Mouse (Mus musculus) adrenal gland, postnatal 4 days (tissue): ENCODE results near the gene Abtb1. TPM values are rescaled to one million over a fixed set of nuclear protein-coding genes. Genes with fewer than 3 reads are reported as not detected.
A peak's percentile ranks its signal among the peaks of the same experiment; 100 is the strongest.

Experiments
- DNase-seq, 2 experiments: peaks; one replicate each; pipeline ENCODE4 v3.0.0; 2021 to 2022; ENCODE audit warnings: low spot score in 2 of 2, mixed read lengths in 2 of 2
- long read RNA-seq, 2 experiments: library from polyadenylated mRNA; stranded (forward); transcript quantifications; one replicate each; pipeline ENCODE4 v2.0.0; 2021
- total RNA-seq, 2 experiments: library from RNA; stranded (reverse); gene quantifications; 2 replicates each; pipeline ENCODE4 v1.2.3; 2021

The Abtb1 gene
- 10 to 100 TPM; 44.2 to 46.2 TPM for total RNA-seq
- long read RNA-seq, experiment 1, transcript Abtb1-201 (12 exons, 1,845 nt) = major isoform, 23 of 49 reads
- long read RNA-seq, experiment 1, partial matches to known transcripts = 3 of 49 reads
- long read RNA-seq, experiment 1, other reads (novel, unspliced or antisense) = 23 of 49 reads
- long read RNA-seq, experiment 2, transcript Abtb1-201 (12 exons, 1,845 nt) = major isoform, 34 of 73 reads
- long read RNA-seq, experiment 2, partial matches to known transcripts = 7 of 73 reads
- long read RNA-seq, experiment 2, other reads (novel, unspliced or antisense) = 32 of 73 reads

DNA sequence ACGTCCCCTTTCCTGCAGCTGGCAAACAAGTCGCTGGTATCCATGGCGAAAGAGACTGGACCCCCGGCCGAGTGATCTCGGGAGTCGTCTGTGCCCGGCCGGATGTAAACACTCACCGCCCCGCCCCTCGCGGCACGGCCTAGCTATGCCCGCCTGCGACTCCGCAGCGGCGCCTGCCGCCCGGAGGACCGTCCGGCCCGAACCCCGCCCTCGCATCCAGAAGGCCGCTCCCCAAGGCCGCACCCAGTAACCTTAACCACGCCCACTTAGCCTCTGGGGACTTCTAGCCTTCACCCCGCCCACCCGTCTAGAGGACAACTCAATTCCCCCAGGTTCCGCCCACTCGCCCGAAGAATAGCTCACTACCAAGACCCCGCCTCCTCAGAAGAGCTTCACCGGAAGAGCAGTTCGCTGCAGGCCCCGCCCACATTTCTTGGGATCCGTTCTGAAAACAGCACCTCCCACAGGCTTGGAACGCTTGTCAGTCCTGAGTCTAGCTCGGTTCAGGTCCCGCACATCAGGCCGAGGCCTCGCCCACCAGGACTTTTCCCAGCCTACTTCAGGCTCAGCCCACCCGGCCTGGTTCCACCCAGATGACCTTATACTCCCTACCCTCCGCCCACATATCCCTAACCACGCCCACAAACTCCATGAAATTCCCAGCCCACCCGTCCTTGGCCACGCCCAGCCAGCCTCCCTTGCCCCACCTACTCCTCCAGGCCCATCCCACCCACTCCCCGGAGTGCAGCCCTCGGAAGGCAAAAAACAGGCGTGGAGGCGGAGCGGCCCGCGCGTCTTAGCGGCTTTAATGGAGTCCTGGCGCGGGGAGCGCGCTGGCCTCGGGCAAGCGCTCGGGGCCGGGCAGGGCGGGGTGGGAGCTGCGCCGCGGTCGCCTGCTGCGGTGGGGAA is at the start of gene Abtb1:
Gene Abtb1, minus strand, starts transcription at position 204 of the 909 bp plus-strand sequence.
- peak; percentile 94 to 99 for DNase-seq

DNA sequence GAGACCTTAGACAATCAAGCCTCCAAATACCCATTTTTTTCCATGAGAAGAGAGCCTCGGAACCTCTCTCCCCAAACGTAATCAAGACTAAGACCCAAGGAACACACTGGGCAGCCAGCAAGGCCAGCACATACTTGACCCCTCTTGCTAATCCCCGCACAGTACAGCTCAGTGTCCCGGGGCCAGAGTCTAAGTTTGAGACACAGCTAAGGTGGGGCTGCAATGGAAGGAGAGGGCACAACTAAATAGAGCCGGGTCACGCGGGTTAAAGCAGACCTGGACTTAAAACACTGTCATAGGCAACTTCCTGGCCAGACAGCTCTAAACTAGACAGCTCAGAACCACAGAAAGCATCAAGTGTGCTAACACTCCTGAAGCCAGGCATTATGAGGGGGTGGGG is 49.0 kb upstream of the Abtb1 start:
- DNase-seq = no peak

DNA sequence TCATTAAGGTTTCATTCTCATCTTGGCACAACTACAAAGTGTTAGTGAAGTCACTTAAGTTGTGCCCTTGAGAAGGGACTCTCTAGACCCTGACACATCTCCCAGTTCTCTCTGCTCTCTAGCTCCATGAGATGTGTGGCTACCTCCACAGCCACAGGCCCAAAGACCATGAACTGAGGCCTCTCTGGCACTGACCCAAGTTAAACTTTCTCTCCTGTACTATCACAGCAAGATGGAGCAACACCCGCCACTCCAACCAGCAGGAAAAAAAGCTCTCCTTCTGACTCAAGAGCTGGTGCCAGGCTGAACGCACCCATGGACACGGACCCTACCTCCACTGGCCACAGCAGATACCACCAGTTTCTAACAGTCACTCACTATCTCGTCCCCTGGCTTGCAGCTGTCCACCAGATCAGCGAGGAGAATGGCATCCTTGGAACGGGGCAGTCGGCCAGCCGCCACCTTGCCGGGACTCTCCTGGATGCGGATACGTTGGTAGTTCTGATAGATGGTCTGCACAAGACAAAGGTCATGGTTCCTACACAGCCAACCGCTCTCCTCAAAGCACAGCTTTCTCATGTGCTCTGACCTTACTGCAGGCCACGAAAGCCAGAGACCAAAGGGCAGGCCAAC is 47.7 kb upstream of the Abtb1 start:
- DNase-seq = no peak

DNA sequence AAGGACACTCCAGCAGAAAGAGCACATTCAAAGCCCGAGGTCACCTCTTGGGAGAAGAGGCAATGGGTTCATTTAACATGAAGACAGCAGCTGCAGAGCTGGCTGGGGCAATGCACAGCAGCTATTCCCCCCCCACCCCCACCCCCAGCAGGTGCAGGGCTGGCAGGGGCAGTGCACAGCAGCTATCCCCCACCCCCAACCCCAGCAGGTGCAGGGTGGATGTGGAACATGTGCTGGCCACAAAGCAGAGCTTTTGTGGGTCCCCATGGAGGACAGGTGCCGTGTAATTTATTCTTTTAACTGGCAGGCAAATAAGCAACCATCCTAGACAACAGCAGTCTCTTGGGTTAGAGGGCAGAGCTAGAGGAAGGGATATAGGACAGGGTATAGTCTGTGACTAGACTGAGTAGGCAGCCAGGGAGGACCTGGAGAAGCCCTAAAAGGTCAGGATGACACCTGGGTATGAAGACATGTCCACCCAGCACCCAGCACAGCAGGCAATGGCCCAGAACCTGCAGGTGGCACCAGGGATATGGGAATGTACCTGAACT is 44.7 kb upstream of the Abtb1 start:
- no peak for DNase-seq

DNA sequence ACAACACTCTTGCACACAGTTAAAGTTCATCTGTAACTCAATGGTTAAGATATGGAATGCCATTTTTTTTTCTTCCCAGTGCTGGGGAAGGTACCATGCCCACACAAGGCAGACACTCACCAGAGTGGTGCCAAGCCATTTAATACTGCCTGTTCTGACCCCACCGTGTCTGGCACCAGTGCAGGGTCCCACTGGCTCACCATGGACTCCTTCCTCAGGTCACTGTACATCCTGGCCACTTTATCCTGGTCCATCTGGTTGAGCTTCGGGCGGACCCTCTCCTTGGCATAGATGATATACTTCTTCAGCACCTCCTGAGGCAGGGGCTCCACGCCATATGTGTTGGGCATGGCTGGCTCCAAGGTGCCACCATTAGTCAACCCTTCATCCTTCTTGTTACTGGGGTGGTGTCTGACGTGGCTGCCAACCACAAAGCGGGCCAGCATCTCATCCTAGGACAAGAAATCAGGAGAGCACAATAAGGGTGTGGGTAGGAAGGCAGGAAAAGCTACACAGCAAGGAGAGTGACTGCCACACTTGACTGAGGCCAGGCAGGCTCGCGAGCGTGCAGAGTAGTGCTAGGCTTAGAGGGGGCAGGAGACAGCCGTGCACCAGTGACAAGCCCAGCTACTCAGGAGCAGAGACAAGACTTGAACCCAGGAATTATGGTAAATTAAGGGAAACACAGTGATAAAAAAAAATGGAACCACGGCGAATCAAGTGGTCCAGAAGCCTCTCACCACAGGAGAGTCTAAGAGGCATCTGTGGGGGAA is 44.0 kb upstream of the Abtb1 start:
- no peak for DNase-seq

DNA sequence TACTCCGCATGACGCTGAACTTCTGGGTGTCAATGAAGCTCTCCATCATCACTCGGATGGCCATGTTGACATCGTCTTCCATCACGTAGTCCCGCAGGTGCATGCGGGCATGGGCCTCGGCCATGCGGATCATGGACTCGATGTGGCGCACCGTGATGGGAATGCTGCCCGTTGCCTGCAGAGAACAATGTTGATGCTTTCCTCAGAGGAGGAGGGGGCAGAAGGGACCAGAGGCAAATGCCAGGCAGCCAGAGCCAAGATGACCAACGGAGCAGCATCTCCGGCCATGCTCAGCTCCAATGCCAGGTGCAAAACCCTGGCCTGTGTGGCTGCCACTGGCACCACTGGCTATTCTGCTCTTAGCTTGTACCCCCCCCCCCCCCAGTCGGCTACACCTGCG is 42.9 kb upstream of the Abtb1 start:
- no peak for DNase-seq

DNA sequence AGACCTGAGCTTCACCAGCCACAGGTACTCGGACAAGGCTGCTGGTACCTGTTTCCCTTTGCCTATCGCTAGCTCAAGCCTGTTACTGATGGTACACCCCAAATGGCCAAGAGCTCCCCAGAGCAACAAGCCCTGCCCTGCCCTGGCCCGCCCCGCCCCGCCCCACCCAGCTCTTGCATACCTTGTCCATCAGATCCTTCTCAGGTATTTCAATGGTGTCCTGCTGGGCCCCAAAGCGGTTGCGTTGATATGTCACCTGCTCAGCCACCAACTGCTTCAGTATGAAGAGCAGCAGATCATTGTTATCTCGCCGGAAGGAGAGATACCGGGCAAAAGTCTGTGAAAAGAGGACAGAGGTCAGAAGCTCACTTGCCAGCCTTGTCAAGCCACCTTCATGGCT is 42.4 kb upstream of the Abtb1 start:
- no peak for DNase-seq

DNA sequence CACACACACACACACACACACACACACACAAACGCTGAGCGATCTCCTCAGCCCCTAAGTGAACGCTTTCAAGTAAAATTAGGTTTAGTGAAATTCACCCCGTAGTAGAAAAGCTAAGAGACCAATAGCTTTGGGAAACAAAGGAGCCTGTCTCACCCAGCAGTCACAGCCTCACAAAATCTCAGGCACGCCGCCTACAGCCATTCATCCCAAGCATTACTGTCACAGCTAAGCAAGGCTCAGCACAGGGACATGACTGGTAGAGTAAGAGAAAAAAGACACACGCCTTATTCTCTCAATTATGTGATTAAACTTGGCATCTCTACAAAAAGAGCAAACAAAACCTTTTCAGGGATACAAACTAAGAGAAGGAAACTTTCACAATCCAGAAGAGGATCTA is 39.5 kb upstream of the Abtb1 start:
- no peak for DNase-seq

DNA sequence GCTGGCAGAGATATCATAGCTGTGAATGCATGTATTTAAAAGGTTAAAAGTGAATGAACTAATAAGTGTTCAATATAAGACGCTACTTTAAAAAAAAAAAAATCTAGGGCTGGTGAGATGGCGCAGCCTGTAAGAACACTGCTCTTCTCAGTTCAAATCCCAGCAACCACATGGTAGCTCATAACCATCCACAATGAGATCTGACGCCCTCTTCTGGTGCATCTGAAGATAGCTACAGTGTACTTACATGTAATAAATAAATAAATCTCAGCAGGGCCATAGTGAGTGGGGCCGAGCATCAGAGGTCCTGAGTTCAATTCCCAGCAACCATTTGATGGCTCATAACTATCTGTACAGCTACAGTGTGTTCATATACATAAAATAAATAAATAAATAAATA is 37.7 kb upstream of the Abtb1 start:
- no peak for DNase-seq

DNA sequence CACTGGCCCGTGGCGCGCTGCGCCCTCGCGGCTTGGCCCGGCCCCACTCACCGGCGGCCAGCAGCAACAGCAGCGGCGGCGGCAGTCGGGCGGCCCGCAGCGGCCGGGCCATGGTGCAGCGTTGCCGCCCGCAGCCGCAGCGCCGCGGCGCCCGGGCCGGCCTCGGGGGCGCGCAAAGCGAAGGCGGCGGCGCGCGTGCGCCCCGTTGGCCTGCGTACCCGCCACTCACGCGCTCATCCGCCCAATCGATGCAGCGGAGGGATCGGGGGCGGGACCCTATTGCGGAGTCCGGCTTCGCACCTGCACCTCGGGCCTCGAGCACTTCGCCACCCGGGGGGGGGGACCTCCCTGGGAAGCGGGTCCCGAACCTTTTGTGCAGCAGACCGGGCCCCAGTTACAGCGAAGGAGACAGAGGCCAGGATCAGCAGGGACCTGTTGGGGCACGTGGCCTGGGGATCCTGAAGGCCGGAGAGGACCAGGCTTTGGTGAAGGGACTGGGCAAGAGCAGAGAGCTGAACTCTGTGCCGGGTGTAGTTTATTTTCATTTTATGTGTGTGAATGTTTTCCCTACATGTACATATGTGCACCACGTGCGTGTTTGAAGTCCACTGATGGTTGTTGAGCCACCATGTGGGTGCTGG is 33.2 kb upstream of the Abtb1 start, which contains the start of gene Podxl2:
Gene Podxl2, minus strand, starts transcription at position 177 of the 641 bp plus-strand sequence.
- DNase-seq = peak; percentile 49 to 56

DNA sequence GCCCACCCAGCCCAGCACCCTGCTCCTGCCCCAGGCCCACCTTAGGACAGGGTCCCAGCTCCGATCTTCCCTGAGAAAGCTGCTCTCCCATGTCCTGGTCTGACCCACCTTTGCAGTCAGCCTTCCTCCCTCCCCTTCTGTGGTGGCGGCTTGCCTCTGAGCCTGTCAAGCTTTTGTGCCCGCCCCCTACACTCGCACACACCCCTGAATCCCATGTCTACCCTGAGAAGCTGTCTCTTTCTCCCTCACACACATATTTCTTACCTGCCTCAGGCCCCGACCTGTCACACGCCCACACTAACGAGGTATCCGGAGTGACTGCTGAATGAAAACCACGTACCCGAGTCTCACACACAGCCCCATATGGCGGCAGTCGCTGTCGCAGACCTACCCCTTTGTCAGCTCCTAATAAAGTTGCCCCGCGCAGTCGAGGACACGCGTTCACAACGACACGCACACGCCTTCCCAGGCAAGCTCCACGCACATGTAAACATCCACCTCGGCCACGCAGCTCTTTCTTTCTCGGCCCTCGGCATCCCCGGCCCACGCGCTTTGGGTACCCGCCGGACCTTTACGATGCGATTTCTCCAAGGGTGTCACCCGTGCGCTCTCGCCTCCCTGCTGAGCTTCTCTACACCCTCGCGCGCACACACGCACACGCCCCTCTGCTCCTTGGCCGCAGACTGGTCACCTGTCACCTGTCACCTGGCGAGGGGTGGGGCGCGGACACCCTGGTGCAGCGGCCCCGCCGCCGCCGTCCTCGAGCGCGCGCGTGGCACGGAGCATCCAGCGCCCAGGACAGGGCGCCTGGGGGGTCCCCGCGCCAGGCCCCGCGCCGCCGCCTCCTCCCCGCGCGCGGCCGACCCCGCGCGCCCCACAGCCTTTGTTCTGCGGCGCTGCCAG is 32.4 kb upstream of the Abtb1 start:
- DNase-seq = no peak

DNA sequence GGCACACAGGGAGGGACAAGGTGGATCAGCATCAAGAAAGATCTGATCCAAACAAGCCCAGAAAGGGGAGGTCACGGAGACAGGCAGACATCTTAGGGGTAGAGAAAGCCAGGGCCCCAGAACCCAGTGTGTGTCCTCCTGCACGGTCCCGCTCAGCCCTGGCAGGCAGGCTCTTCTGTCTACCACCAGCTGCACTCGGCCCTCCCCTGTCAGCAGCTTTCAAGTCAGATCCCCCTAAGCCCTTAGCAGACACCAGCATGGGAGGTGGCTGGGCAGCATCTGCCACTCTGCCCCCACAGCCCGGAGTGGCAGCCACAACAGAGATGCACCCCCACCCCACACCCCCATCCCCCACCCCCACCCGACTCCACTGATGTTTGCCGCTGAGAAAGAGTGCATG is 31.0 kb upstream of the Abtb1 start:
- no peak for DNase-seq

DNA sequence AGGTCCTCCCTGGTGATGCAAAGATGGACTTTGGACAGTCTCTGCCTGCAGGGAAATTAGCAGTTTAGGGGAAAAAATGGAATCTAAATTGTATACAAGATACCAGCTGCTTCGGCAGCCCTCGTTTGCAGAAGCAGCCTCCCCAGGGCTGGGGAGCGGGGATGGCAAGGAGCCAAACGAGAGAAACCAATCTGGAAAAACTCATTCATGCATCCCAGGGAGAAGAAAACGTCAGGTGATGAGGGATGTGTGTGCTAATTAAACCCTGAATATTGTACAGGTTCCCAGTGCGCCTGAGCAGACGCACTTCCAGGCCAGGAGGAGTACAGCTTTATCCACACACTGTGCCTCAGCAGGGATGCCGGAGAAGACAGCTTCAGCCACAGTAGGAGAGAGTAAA is 29.8 kb upstream of the Abtb1 start:
- no peak for DNase-seq

DNA sequence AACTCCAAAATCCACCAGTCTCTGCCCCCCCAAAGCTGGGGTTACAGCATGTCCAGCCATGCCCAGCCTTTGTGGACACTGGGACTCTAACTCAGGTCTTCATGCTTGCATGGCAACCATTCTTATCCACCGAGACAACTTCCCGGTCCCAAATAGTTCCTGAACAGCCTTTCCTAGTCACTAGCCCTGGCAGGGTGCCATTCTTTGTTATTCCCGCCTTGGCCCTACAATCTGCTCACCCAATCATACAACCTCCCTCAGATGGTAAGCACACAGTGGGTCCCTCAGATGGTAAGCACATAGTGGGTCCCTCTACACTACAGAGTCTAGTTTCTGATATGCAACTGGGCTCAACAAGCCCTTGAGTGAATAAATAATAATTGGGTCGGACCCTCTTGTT is 28.8 kb upstream of the Abtb1 start:
- no peak for DNase-seq

DNA sequence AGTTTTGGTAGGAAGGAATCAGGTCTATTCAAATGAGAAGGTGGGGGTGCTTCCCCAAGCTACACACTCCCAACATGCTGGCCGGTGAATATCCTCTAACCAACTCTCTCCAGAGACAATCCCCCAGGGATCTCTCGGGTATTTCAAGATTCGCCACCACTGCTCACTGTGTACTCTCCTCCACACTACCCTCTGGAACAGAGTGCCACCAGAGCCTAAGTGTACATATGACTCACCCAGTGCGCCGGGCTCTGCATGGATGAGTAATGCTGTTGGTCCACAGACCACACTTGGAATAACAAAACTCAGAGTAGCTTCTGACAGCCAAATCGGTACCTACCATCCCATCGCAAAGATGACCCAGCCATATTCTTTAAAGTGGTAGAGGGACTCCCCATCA is 27.7 kb upstream of the Abtb1 start:
- no peak for DNase-seq

DNA sequence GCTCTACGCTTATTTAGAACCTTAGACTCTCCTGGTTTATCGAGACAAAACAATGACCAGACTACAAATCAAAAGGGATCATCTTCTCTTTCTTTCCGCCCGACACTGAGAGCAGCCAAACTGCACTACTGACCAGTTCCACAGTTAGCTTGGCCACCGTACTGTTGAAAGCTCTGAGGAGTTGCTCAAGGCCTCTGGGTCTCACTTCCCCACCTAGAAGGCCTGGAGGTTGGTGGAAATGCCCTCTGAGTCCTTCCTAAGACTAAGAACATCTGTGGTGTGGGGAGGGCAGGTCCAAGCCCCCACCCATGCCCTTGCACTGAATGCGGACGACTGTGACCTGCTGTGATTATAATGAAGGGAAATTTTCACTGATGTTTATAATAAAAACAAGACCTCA is 23.9 kb upstream of the Abtb1 start:
- DNase-seq = no peak

DNA sequence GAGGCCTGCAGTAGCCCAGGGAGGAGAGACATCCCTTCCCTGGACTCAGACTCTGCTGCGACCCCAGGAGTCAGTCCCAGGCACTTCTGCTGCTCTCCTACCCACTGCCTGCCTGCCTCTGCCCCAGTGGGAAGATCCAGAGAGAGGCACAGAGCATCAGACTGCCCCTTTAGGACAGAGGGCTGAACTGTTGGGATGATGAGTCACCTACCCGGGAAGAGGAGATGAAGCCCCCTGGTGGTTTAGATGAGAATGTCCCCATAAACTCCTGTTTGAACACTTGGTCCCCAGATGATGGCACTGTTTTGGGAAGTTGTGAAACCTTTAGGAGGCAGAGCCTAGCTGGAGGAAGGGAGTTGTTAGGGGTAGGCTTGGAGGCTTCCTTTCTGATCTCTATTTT is 19.1 kb upstream of the Abtb1 start:
- DNase-seq = no peak

DNA sequence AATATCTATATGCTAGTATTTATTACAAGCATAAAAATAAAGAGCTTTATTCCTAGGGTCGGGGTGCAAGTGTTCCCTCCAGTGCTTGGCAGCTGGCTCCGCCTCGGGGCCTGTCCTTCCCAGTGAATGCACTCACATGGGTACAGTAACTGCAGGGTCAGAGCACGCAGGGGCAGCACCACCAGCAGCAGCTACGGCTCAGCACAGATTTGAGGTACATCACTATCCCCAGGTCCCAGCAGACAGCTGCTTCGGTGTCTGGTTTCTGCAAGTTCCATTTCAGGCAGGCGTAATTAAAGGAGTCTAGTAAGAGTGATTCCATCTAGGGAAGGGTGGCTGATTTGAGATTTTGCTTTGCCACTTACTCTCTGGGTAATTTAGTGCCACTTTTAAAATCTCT is 16.6 kb upstream of the Abtb1 start:
- no peak for DNase-seq

DNA sequence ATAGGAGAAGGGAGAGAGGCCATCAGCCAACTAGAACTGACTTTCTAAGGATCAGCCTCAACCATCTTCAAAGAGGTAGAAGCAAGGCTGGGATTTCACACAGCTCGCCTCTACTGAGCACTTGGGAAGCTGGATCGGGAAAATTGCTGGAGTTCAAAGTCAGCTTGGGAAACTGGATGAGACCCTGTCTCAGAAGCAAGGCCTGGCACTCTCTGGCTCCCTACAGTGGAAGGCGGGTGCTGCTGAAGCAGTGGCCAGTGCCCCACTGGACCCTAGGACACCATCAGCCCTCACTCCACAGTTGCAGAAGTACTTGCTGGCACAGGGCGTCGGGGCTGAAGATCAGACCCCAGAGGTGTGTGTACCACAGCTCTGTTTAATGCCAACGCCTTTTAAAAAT is 16.0 kb upstream of the Abtb1 start:
- DNase-seq = no peak
